Mouse (Mus musculus): ENCODE results near the gene Rit1. TPM values are rescaled to one million over a fixed set of nuclear protein-coding genes. Genes with fewer than 3 reads are reported as not detected.

Rit1 gene
- polyA plus RNA-seq, 1 experiment from 2014 or later, result 33.8 TPM

DNA sequence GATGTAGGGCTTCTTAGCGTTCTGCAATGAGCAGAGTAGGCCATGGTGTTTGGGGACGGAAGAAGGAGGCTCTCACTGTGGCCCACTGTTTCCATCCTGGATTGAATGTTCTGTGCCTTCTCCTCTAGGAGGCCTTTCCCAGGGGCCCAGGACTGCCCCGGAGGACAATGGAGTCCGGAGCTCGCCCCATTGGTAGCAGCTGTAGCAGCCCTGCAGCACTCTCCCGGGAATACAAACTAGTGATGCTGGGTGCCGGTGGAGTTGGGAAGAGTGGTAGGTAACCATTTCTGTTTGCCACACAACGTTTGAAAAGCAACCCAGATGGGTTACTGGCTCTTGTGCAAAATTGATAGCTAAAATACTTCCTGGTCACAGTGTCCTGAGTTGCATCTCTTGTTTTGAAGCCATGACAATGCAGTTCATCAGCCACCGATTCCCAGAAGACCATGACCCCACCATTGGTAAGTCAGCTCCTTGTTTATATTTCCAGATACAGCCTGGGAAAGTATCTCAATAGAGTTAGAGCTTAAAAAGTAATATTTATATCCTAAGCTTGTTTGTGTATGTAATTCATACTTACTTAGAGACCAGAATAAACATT, 660 bp downstream of the Rit1 start:
- Histone ChIP-seq H3K4me1 (ENCODE audit: control insufficient read depth, low read depth, low read length) (peaks cover 21% of the 10 kb centered on the region), H3K36me3 (ENCODE audit: control insufficient read depth, insufficient read depth) (peaks cover 20% of the 10 kb centered on the region), H3K4me2 (ENCODE audit: low read depth, low read length) (peak overlapping the region; percentile 77), H3K9me3 (replicated peaks; ENCODE audit: control insufficient read depth, low read length) (no peaks in the 10 kb centered on the region), H3K9ac (ENCODE audit: low read depth, low read length) (peak overlapping the region; percentile 77), H3K4me3 (ENCODE audit: low read depth, low read length) (peak overlapping the region; percentile 77), H3K27me3 (ENCODE audit: control insufficient read depth, insufficient read depth, low read depth, low read length) (no peaks in the 10 kb centered on the region), H3K27ac (ENCODE audit: low read length) (peak overlapping the region; percentile 81)
- peak; percentile 49 for ATAC-seq (ENCODE audit: low read depth)
- WGBS (ENCODE audit: insufficient replicate concordance), result 7% methylated on average over 9 of the region's 9 CpGs

GRCm38 (mm10) chr3:88717831-88718230, 1.2 kb downstream of the Rit1 start:
- Histone ChIP-seq H3K36me3 (ENCODE audit: control insufficient read depth, insufficient read depth) (peaks cover 16% of the 10 kb centered on the region), H3K4me3 (ENCODE audit: low read depth, low read length) (peak overlapping the region; percentile 56), H3K9me3 (replicated peaks; ENCODE audit: control insufficient read depth, low read length) (no peaks in the 10 kb centered on the region), H3K27me3 (ENCODE audit: control insufficient read depth, insufficient read depth, low read depth, low read length) (no peaks in the 10 kb centered on the region), H3K9ac (ENCODE audit: low read depth, low read length) (peak overlapping the region; percentile 51), H3K27ac (ENCODE audit: low read length) (peak overlapping the region; percentile 78), H3K4me2 (ENCODE audit: low read depth, low read length) (peak overlapping the region; percentile 53), H3K4me1 (ENCODE audit: control insufficient read depth, low read depth, low read length) (peaks cover 21% of the 10 kb centered on the region)
- peak; percentile 30 for ATAC-seq (ENCODE audit: low read depth)
- WGBS (ENCODE audit: insufficient replicate concordance), result 11% methylated on average over 1 of the region's 1 CpGs

- no peaks in the 10 kb centered on the region for H3K9me3 ChIP-seq (replicated peaks; ENCODE audit: control insufficient read depth, low read length)
- no peak overlapping the region for H3K9ac ChIP-seq (ENCODE audit: low read depth, low read length)
- 76% methylated on average over 2 of the region's 2 CpGs for WGBS (ENCODE audit: insufficient replicate concordance)
- peak; percentile 61 for ATAC-seq (ENCODE audit: low read depth)
- no peaks in the 10 kb centered on the region for H3K27me3 ChIP-seq (ENCODE audit: control insufficient read depth, insufficient read depth, low read depth, low read length)
- H3K27ac ChIP-seq (ENCODE audit: low read length), result no peak overlapping the region
- peaks cover 21% of the 10 kb centered on the region for H3K4me1 ChIP-seq (ENCODE audit: control insufficient read depth, low read depth, low read length)
- H3K4me3 ChIP-seq (ENCODE audit: low read depth, low read length), result peak overlapping the region; percentile 56; the same call in 1 of the 2 replicates
- H3K36me3 ChIP-seq (ENCODE audit: control insufficient read depth, insufficient read depth), result peaks cover 9% of the 10 kb centered on the region
- peak overlapping the region; percentile 53; the same call in 1 of the 2 replicates for H3K4me2 ChIP-seq (ENCODE audit: low read depth, low read length)
Measured at GRCm38 (mm10) chr3:88719098-88719497, 2.5 kb downstream of the Rit1 start.

GRCm38 (mm10) chr3:88736556-88736955, 19.9 kb downstream of the Rit1 start:
- no peak overlapping the region for H3K9ac ChIP-seq (ENCODE audit: low read depth, low read length)
- H3K4me1 ChIP-seq (ENCODE audit: control insufficient read depth, low read depth, low read length), result no peaks in the 10 kb centered on the region
- no peaks in the 10 kb centered on the region for H3K27me3 ChIP-seq (ENCODE audit: control insufficient read depth, insufficient read depth, low read depth, low read length)
- H3K4me2 ChIP-seq (ENCODE audit: low read depth, low read length), result no peak overlapping the region
- no peak overlapping the region for H3K4me3 ChIP-seq (ENCODE audit: low read depth, low read length)
- H3K9me3 ChIP-seq (replicated peaks; ENCODE audit: control insufficient read depth, low read length), result no peaks in the 10 kb centered on the region
- no peak overlapping the region for H3K27ac ChIP-seq (ENCODE audit: low read length)
- no peaks in the 10 kb centered on the region for H3K36me3 ChIP-seq (ENCODE audit: control insufficient read depth, insufficient read depth)
- no peak for ATAC-seq (ENCODE audit: low read depth)
- 56% methylated on average over 2 of the region's 2 CpGs for WGBS (ENCODE audit: insufficient replicate concordance)

DNA sequence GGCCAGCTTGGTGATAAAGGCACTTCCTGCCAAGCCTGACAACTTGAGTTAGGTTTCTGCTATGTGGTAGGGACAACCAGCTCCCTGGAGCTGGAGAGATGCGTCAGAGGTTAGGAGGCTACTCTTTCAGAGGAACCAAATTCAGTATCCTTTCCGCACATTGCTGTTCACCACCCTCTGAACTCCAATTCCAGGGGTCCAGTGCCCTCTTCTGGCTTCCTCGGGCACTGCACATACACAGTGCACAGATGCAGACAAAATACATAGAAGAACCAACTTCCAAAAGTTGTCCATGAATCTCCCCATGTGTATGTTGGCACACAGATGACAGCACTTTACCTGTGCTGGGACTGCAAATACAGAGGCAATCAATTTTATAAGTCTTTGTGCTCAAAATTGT, 22.0 kb downstream of the Rit1 start:
- no peak overlapping the region for H3K27ac ChIP-seq (ENCODE audit: low read length)
- H3K4me3 ChIP-seq (ENCODE audit: low read depth, low read length), result no peak overlapping the region
- no peaks in the 10 kb centered on the region for H3K4me1 ChIP-seq (ENCODE audit: control insufficient read depth, low read depth, low read length)
- H3K36me3 ChIP-seq (ENCODE audit: control insufficient read depth, insufficient read depth), result no peaks in the 10 kb centered on the region
- no peaks in the 10 kb centered on the region for H3K9me3 ChIP-seq (replicated peaks; ENCODE audit: control insufficient read depth, low read length)
- no peak overlapping the region for H3K9ac ChIP-seq (ENCODE audit: low read depth, low read length)
- ATAC-seq (ENCODE audit: low read depth), result no peak
- WGBS (ENCODE audit: insufficient replicate concordance), result 25% methylated on average over 3 of the region's 3 CpGs
- no peak overlapping the region for H3K4me2 ChIP-seq (ENCODE audit: low read depth, low read length)
- no peaks in the 10 kb centered on the region for H3K27me3 ChIP-seq (ENCODE audit: control insufficient read depth, insufficient read depth, low read depth, low read length)

DNA sequence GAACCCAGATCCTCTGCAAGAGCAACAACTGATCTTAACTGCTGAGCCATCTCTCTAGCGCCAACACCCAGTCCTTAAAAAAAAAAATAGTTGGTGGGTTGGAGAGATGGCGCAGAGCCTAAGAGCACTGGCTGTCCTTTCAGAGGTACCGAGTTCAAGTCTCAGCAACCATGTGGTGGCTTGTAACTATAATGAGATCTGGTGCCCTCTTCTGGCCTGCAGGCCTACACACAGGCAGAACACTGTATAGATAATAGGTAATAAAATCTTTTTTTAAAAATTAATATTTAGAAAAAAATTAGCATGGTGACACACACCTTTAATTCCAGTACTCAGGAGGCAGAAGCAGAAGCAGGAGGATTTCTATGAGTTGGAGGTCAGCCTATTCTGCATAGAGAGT, 23.5 kb downstream of the Rit1 start:
- Histone ChIP-seq H3K9me3 (replicated peaks; ENCODE audit: control insufficient read depth, low read length) (no peaks in the 10 kb centered on the region), H3K4me3 (ENCODE audit: low read depth, low read length) (no peak overlapping the region), H3K9ac (ENCODE audit: low read depth, low read length) (no peak overlapping the region), H3K4me1 (ENCODE audit: control insufficient read depth, low read depth, low read length) (no peaks in the 10 kb centered on the region), H3K27ac (ENCODE audit: low read length) (no peak overlapping the region), H3K27me3 (ENCODE audit: control insufficient read depth, insufficient read depth, low read depth, low read length) (no peaks in the 10 kb centered on the region), H3K36me3 (ENCODE audit: control insufficient read depth, insufficient read depth) (no peaks in the 10 kb centered on the region), H3K4me2 (ENCODE audit: low read depth, low read length) (no peak overlapping the region)
- 81% methylated on average over 3 of the region's 3 CpGs for WGBS (ENCODE audit: insufficient replicate concordance)
- ATAC-seq (ENCODE audit: low read depth), result no peak

DNA sequence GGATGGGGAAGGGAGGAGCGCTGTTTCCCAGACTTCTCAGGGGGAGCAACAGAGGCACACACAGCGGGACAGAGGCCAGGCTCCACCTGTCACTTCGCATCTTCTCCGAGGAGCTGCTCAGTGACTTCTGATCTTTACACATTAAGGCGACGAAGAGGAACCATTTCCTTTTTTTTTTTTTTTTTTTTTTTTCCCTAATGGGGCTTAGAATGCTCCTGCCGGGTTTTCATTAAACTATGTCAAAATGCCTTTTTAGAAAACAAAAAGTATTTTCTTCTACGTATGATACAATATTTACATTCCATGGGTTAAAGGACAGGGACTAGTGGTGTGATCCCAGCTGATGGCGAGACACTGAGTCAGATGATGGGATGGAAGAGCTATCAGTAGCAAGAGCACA, 28.9 kb downstream of the Rit1 start:
- Histone ChIP-seq H3K27me3 (ENCODE audit: control insufficient read depth, insufficient read depth, low read depth, low read length) (no peaks in the 10 kb centered on the region), H3K27ac (ENCODE audit: low read length) (no peak overlapping the region), H3K9ac (ENCODE audit: low read depth, low read length) (no peak overlapping the region), H3K4me3 (ENCODE audit: low read depth, low read length) (no peak overlapping the region), H3K4me2 (ENCODE audit: low read depth, low read length) (no peak overlapping the region), H3K4me1 (ENCODE audit: control insufficient read depth, low read depth, low read length) (no peaks in the 10 kb centered on the region; the same call in 1 of the 2 replicates), H3K36me3 (ENCODE audit: control insufficient read depth, insufficient read depth) (no peaks in the 10 kb centered on the region), H3K9me3 (replicated peaks; ENCODE audit: control insufficient read depth, low read length) (no peaks in the 10 kb centered on the region)
- ATAC-seq (ENCODE audit: low read depth), result no peak
- 67% methylated on average over 9 of the region's 9 CpGs for WGBS (ENCODE audit: insufficient replicate concordance)

- Histone ChIP-seq H3K4me2 (ENCODE audit: low read depth, low read length) (no peak overlapping the region), H3K27ac (ENCODE audit: low read length) (no peak overlapping the region)
- no peak for ATAC-seq (ENCODE audit: low read depth)
Measured at GRCm38 (mm10) chr3:88746139-88746870, 29.7 kb downstream of the Rit1 start.

GRCm38 (mm10) chr3:88746871-88747231, 30.2 kb downstream of the Rit1 start:
- no peak for ATAC-seq (ENCODE audit: low read depth)
- Histone ChIP-seq H3K9me3 (replicated peaks; ENCODE audit: control insufficient read depth, low read length) (no peaks in the 10 kb centered on the region), H3K4me3 (ENCODE audit: low read depth, low read length) (no peak overlapping the region), H3K4me2 (ENCODE audit: low read depth, low read length) (no peak overlapping the region), H3K36me3 (ENCODE audit: control insufficient read depth, insufficient read depth) (no peaks in the 10 kb centered on the region), H3K27ac (ENCODE audit: low read length) (no peak overlapping the region), H3K27me3 (ENCODE audit: control insufficient read depth, insufficient read depth, low read depth, low read length) (no peaks in the 10 kb centered on the region), H3K4me1 (ENCODE audit: control insufficient read depth, low read depth, low read length) (no peaks in the 10 kb centered on the region; the same call in 1 of the 2 replicates), H3K9ac (ENCODE audit: low read depth, low read length) (no peak overlapping the region)
- WGBS (ENCODE audit: insufficient replicate concordance), result 47% methylated on average over 4 of the region's 4 CpGs

More at GRCm38 (mm10) chr3:88746139-88746870, 29.7 kb downstream of the Rit1 start:
- 72% methylated on average over 14 of the region's 15 CpGs for WGBS (ENCODE audit: insufficient replicate concordance)
- Histone ChIP-seq H3K4me1 (ENCODE audit: control insufficient read depth, low read depth, low read length) (no peaks in the 10 kb centered on the region; the same call in 1 of the 2 replicates), H3K4me3 (ENCODE audit: low read depth, low read length) (no peak overlapping the region), H3K9ac (ENCODE audit: low read depth, low read length) (no peak overlapping the region), H3K27me3 (ENCODE audit: control insufficient read depth, insufficient read depth, low read depth, low read length) (no peaks in the 10 kb centered on the region), H3K9me3 (replicated peaks; ENCODE audit: control insufficient read depth, low read length) (no peaks in the 10 kb centered on the region), H3K36me3 (ENCODE audit: control insufficient read depth, insufficient read depth) (no peaks in the 10 kb centered on the region)
